ENCODE assay signal across 20 mouse cellular contexts in genomic region chr5:88931176-88931575, GRCm38 (mm10). TPM values are rescaled to one million over a fixed set of nuclear protein-coding genes. Genes with fewer than 3 reads are reported as not detected.
DNase-seq lines count a peak whose midpoint lies in the region; ATAC-seq and TF ChIP-seq lines count a peak whose summit lies in the region.
"Had no signal": no experiment of that assay in that cellular context is flagged by ENCODE, and none has a peak within 500 bp of the region (broad histone marks: within the 10 kb centered on the region; RNA-seq: fewer than 3 reads in every experiment).

No protein-coding gene starts in this region.

- no peaks in the 10 kb centered on the region for H3K79me2 ChIP-seq in heart, adult 2 months (replicated peaks; ENCODE audit: control insufficient read depth, insufficient read depth, low read length)

- DNase-seq in heart, adult 2 months, result no peak
- DNase-seq in heart, postnatal 0 days (ENCODE audit: low spot score), result no peak
- DNase-seq in heart, postnatal 10 days, result no peak
- DNase-seq in kidney, postnatal 36 days, result peak; percentile 49 to 56
- DNase-seq in kidney, postnatal 4 days, result no peak
- DNase-seq: adrenal gland, postnatal 10 days; cerebellum, adult 9-11 months; heart, postnatal 36 days; lung, postnatal 10 days; midbrain, embryonic 14.5 days had no signal

- TF ChIP-seq POLR2A in heart, adult 2 months (IDR thresholded peaks at IDR 0.05; ENCODE audit: insufficient read depth, low read depth, low read length), result no peak

- no peaks in the 10 kb centered on the region for H3K9me3 ChIP-seq in heart, embryonic 11.5 days (replicated peaks; ENCODE audit: control insufficient read depth, low read length)
- H3K9me3 ChIP-seq in heart, postnatal 0 days (replicated peaks; ENCODE audit: control insufficient read depth, low read length), result no peaks in the 10 kb centered on the region
- H3K9me3 ChIP-seq: forebrain, embryonic 12.5 days; hindbrain, embryonic 15.5 days; megakaryocyte, embryonic 14.5 days; neural tube, embryonic 13.5 days had no signal

- no peaks in the 10 kb centered on the region for H3K27me3 ChIP-seq in heart, adult 2 months (ENCODE audit: control insufficient read depth, insufficient read depth, low read length)
- no peaks in the 10 kb centered on the region for H3K27me3 ChIP-seq in heart, embryonic 11.5 days (ENCODE audit: control insufficient read depth, insufficient read depth, low read length)
- no peaks in the 10 kb centered on the region for H3K27me3 ChIP-seq in heart, postnatal 0 days (ENCODE audit: control insufficient read depth, insufficient read depth, low read length)
- H3K27me3 ChIP-seq: forebrain, embryonic 12.5 days; hindbrain, embryonic 15.5 days; neural tube, embryonic 13.5 days had no signal

- peaks cover 9% of the 10 kb centered on the region for H3K4me1 ChIP-seq in heart, adult 2 months (ENCODE audit: control insufficient read depth, insufficient read depth, low read length)
- H3K4me1 ChIP-seq in heart, embryonic 11.5 days (ENCODE audit: control insufficient read depth, insufficient read depth, low read length), result peaks cover 36% of the 10 kb centered on the region
- H3K4me1 ChIP-seq in heart, postnatal 0 days (ENCODE audit: control insufficient read depth, insufficient read depth), result peaks cover 48% of the 10 kb centered on the region
- peaks cover 16% of the 10 kb centered on the region for H3K4me1 ChIP-seq in brown adipose tissue, adult 24 weeks (ENCODE audit: control insufficient read depth, insufficient read depth, insufficient read length, low read length)

- no peak for ATAC-seq in heart, embryonic 11.5 days (replicated peaks; ENCODE audit: insufficient number of reproducible peaks, low FRiP score, low TSS enrichment)
- no peak for ATAC-seq in heart, postnatal 0 days (ENCODE audit: insufficient read depth, low read depth)
- ATAC-seq: activated CD4-positive, CD25-positive, alpha-beta regulatory T cell, adult 4 months; CD4-positive, CD25-positive, alpha-beta regulatory T cell, adult 4 months; intestine, postnatal 0 days had no signal

- WGBS in heart, adult 2 months, result 78% methylated on average over 9 of the region's 9 CpGs
- WGBS in heart, embryonic 11.5 days (ENCODE audit: insufficient replicate concordance), result 73% methylated on average over 9 of the region's 9 CpGs
- 66% methylated on average over 9 of the region's 9 CpGs for WGBS in heart, postnatal 0 days

- peak overlapping the region; percentile 81 for H3K27ac ChIP-seq in heart, adult 2 months
- H3K27ac ChIP-seq in heart, embryonic 11.5 days (ENCODE audit: low read depth, low read length), result no peak overlapping the region
- peak overlapping the region; percentile 90 for H3K27ac ChIP-seq in heart, postnatal 0 days (ENCODE audit: low read depth)
- H3K27ac ChIP-seq in brown adipose tissue, adult 24 weeks (replicated peaks; ENCODE audit: low read depth, low read length), result peak overlapping the region; percentile 76
- H3K27ac ChIP-seq: forebrain, embryonic 12.5 days; hindbrain, embryonic 15.5 days; neural tube, embryonic 13.5 days had no signal

- H3K4me2 ChIP-seq in heart, embryonic 11.5 days, result no peak overlapping the region
- no peak overlapping the region for H3K4me2 ChIP-seq in heart, postnatal 0 days (ENCODE audit: low read depth, low read length)
- H3K4me2 ChIP-seq: forebrain, embryonic 12.5 days; hindbrain, embryonic 15.5 days; liver, embryonic 11.5 days; neural tube, embryonic 13.5 days had no signal

- no peaks in the 10 kb centered on the region for H3K36me3 ChIP-seq in heart, adult 2 months (ENCODE audit: control insufficient read depth, insufficient read depth, low read length)
- no peaks in the 10 kb centered on the region for H3K36me3 ChIP-seq in heart, embryonic 11.5 days (ENCODE audit: control insufficient read depth, insufficient read depth, low read length)
- no peaks in the 10 kb centered on the region for H3K36me3 ChIP-seq in heart, postnatal 0 days (replicated peaks; ENCODE audit: control insufficient read depth, insufficient read depth, low read length)
- H3K36me3 ChIP-seq: forebrain, embryonic 12.5 days; hindbrain, embryonic 15.5 days; neural tube, embryonic 13.5 days had no signal

- TF ChIP-seq CTCF in heart, adult 2 months (IDR thresholded peaks at IDR 0.05), result no peak
- TF ChIP-seq CTCF in heart, postnatal 0 days (IDR thresholded peaks at IDR 0.05; ENCODE audit: low read depth), result no peak

- H3K4me3 ChIP-seq in heart, adult 2 months, result no peak overlapping the region
- no peak overlapping the region for H3K4me3 ChIP-seq in heart, embryonic 11.5 days (ENCODE audit: low read depth, low read length)
- H3K4me3 ChIP-seq in heart, postnatal 0 days (ENCODE audit: low read depth, low read length), result no peak overlapping the region
- H3K4me3 ChIP-seq in brown adipose tissue, adult 24 weeks (ENCODE audit: insufficient read depth, low read depth, low read length), result no peak overlapping the region
- H3K4me3 ChIP-seq: forebrain, embryonic 12.5 days; hindbrain, embryonic 15.5 days; megakaryocyte, embryonic 14.5 days; neural tube, embryonic 13.5 days had no signal

- TF ChIP-seq EP300 in heart, adult 2 months (IDR thresholded peaks at IDR 0.05; ENCODE audit: insufficient read depth, low read depth, low read length), result no peak
- TF ChIP-seq EP300 in heart, postnatal 0 days (IDR thresholded peaks at IDR 0.05; ENCODE audit: low read depth), result no peak

- H3K9ac ChIP-seq in heart, adult 2 months (ENCODE audit: low read depth, low read length), result no peak overlapping the region
- no peak overlapping the region for H3K9ac ChIP-seq in heart, embryonic 11.5 days (ENCODE audit: low read depth, low read length)
- no peak overlapping the region for H3K9ac ChIP-seq in heart, postnatal 0 days (replicated peaks; ENCODE audit: low read depth, low read length)
- H3K9ac ChIP-seq: forebrain, embryonic 12.5 days; hindbrain, embryonic 15.5 days; neural tube, embryonic 13.5 days had no signal

- intact Hi-C loops in heart, adult 2 months (cut with DNase I), result loop anchor here (5.0 to 10.0 kb wide), 2 partner anchors 51 to 114 kb away; no protein-coding TSS in a partner anchor
- intact Hi-C loops in heart, postnatal 10 days (cut with DNase I), result loop anchor here (5.0 kb wide), 2 partner anchors 51 to 106 kb away; no protein-coding TSS in a partner anchor

RNA-seq across cellular contexts. Expression of gene Slc4a4, which starts 44.6 kb away (rescaled TPM):
- 10 to 100 TPM; 19.4 to 25.5 TPM for total RNA-seq in heart, adult 2 months (2021)
- polyA plus RNA-seq in heart, adult 2 months (2012; rRNA removed), result 4.9 and 9.3 TPM in 2 replicates
- 2.9 and 3.4 TPM in 2 replicates for polyA plus RNA-seq in heart, embryonic 11.5 days (2014; fragmentation: Nextera tagmentation; extraction: Ambion mirVana)
- 10.6 and 17.0 TPM in 2 replicates for total RNA-seq in heart, postnatal 0 days (2014; rRNA removed; ENCODE audit: low replicate concordance)
- polyA plus RNA-seq in heart, postnatal 0 days (2015; fragmentation: Nextera tagmentation; extraction: Ambion mirVana), result 4.4 and 5.1 TPM in 2 replicates
- total RNA-seq in heart, postnatal 10 days (2021), result 10 to 100 TPM; 34.1 to 44.1 TPM
- 24.9 and 49.3 TPM in 2 replicates for polyA plus RNA-seq in brown adipose tissue, adult 24 weeks (2012; ENCODE audit: insufficient read depth, insufficient read length, missing spikeins)
- polyA plus RNA-seq: CD4-positive, CD25-positive, alpha-beta regulatory T cell, adult 4 months had no signal

Comparison
In these comparisons a context has a peak if more than half of its experiments do, and no peak if none do; other contexts are left out.
1. DNase-seq: peak in kidney, postnatal 36 days (2 of 2); none in heart, adult 2 months (0 of 2), heart, postnatal 0 days (single experiment), heart, postnatal 10 days (0 of 2) and kidney, postnatal 4 days (0 of 2).